Comparison of ENCODE assay signal across 8 mouse cellular contexts in the genomic region with DNA sequence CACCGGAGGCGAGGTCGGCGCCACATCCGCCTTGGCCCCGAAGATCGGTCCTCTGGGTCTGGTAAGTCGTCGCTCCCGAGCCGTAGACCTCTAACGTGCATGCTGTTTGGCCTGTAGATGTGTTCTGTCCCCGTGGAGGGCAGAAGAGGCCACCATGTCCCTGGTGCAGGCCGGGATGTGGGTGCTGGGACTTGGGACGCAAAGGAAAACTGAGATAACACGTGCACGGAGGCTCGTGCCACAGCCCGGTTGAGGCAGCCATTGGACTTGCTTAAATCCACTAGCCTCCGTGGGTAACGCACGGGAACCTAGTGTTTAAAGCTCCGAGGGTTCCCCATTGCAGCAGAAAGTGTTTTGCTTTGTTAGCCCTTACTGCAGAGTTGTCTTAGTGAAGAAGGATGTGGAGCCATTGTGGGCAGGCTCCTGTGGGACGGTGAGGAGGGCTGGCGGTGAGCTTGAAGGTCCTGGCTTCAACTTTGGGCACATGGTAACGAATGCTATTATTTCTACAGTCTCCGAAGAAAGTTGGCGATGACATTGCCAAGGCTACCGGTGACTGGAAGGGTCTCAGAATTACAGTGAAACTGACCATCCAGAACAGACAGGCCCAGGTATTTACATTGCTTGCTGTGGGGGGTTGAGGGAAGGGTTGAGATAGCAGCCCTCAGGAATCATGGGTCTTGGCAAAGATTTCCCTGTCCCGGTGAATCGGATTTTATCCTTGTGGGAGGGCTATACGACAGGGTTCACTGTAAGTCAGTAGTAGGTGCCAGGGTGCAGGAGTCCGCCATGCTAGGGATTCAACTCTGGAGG. TPM values are rescaled to one million over a fixed set of nuclear protein-coding genes. Genes with fewer than 3 reads are reported as not detected.
A peak's percentile ranks its signal among the peaks of the same experiment; 100 is the strongest.
DNase-seq lines count a peak whose midpoint lies in the region; ATAC-seq lines count a peak whose summit lies in the region.

No protein-coding gene starts in this region.

- peaks cover 52% of the 10 kb centered on the region for H3K4me1 ChIP-seq in hindbrain, embryonic 13.5 days (replicated peaks)
- H3K4me1 ChIP-seq in midbrain, embryonic 11.5 days (ENCODE audit: control insufficient read depth, insufficient read depth, low read length): peaks cover 21% of the 10 kb centered on the region

- peak overlapping the region; percentile 79 for H3K4me3 ChIP-seq in hindbrain, embryonic 13.5 days
- H3K4me3 ChIP-seq in midbrain, embryonic 11.5 days (ENCODE audit: low read depth, low read length): peak overlapping the region; percentile 90

- H3K9me3 ChIP-seq in hindbrain, embryonic 13.5 days: no peaks in the 10 kb centered on the region
- H3K9me3 ChIP-seq in midbrain, embryonic 11.5 days (ENCODE audit: control insufficient read depth, low read length): no peaks in the 10 kb centered on the region

- H3K27ac ChIP-seq in hindbrain, embryonic 13.5 days: peak overlapping the region; percentile 82
- H3K27ac ChIP-seq in midbrain, embryonic 11.5 days (ENCODE audit: low read depth, low read length): peak overlapping the region; percentile 81

- peaks cover 41% of the 10 kb centered on the region for H3K36me3 ChIP-seq in hindbrain, embryonic 13.5 days
- H3K36me3 ChIP-seq in midbrain, embryonic 11.5 days (ENCODE audit: control insufficient read depth, insufficient read depth, low read length): peaks cover 9% of the 10 kb centered on the region; the same call in 1 of the 2 replicates

- peak; percentile 49 for DNase-seq in embryo, embryonic 10 days (ENCODE audit: low spot score)
- DNase-seq in embryo, embryonic 11 days: no peak
- DNase-seq in thymus, postnatal 0 days (ENCODE audit: low spot score): peak; percentile 43
- no peak for DNase-seq in thymus, postnatal 14 days
- DNase-seq in midbrain, embryonic 11.5 days (ENCODE audit: low spot score, missing footprints): peak; percentile 92

- WGBS in hindbrain, embryonic 13.5 days: under 1% methylated on average over 33 of the region's 33 CpGs
- WGBS in midbrain, embryonic 11.5 days: under 1% methylated on average over 33 of the region's 33 CpGs

- no peaks in the 10 kb centered on the region for H3K27me3 ChIP-seq in hindbrain, embryonic 13.5 days
- no peaks in the 10 kb centered on the region for H3K27me3 ChIP-seq in midbrain, embryonic 11.5 days (ENCODE audit: control insufficient read depth, insufficient read depth, low read length)

- H3K9ac ChIP-seq in hindbrain, embryonic 13.5 days: peak overlapping the region; percentile 91
- H3K9ac ChIP-seq in midbrain, embryonic 11.5 days (ENCODE audit: low read length): peak overlapping the region; percentile 98

- ATAC-seq in hindbrain, embryonic 13.5 days (ENCODE audit: low FRiP score): 0 out of 2 replicates have a peak, but pooled peaks have one; percentile 0
- no peak for ATAC-seq in midbrain, embryonic 11.5 days (ENCODE audit: low FRiP score)
- ATAC-seq in monocyte, adult 5-6 weeks (replicated peaks; ENCODE audit: insufficient number of reproducible peaks, low FRiP score, low TSS enrichment, poor library complexity, severe bottlenecking): no peak
- no peak for ATAC-seq in activated CD4-positive, CD25-positive, alpha-beta regulatory T cell, adult 4 months

- H3K4me2 ChIP-seq in hindbrain, embryonic 13.5 days: peak overlapping the region; percentile 97
- H3K4me2 ChIP-seq in midbrain, embryonic 11.5 days: peak overlapping the region; percentile 94

RNA-seq across cellular contexts. Expression of gene Lrsam1, which starts 0.9 kb away (rescaled TPM):
- polyA plus RNA-seq in thymus, postnatal 0 days (2015; fragmentation: Nextera tagmentation; extraction: Ambion mirVana): 3.3 and 4.0 TPM in 2 replicates
- 19.6 and 26.0 TPM in 2 replicates for polyA plus RNA-seq in hindbrain, embryonic 13.5 days (2015; fragmentation: Nextera tagmentation; extraction: Ambion mirVana)
- polyA plus RNA-seq in midbrain, embryonic 11.5 days (2014; fragmentation: Nextera tagmentation; extraction: Ambion mirVana): 9.2 and 9.3 TPM in 2 replicates
- 5.4 to 13.6 TPM (median 6.6 TPM) in 3 replicates for total RNA-seq in monocyte, adult 5-6 weeks (2017)
- polyA plus RNA-seq in activated CD4-positive, CD25-positive, alpha-beta regulatory T cell, adult 4 months (2017; shearing (Covaris generic)): 1 to 10 TPM; 4.1 to 4.7 TPM

RNA-seq across cellular contexts. Expression of gene Rpl12, which starts 0.9 kb away (rescaled TPM):
- 269 and 272 TPM in 2 replicates for polyA plus RNA-seq in thymus, postnatal 0 days (2015; fragmentation: Nextera tagmentation; extraction: Ambion mirVana)
- 92.0 and 108 TPM in 2 replicates for polyA plus RNA-seq in hindbrain, embryonic 13.5 days (2015; fragmentation: Nextera tagmentation; extraction: Ambion mirVana)
- polyA plus RNA-seq in midbrain, embryonic 11.5 days (2014; fragmentation: Nextera tagmentation; extraction: Ambion mirVana): 129 and 155 TPM in 2 replicates
- 941 to 1,144 TPM (median 1,080 TPM) in 3 replicates for total RNA-seq in monocyte, adult 5-6 weeks (2017)
- 100 to 1,000 TPM in 1 of 2 experiments, 10 to 100 TPM in 1; 52.9 to 648 TPM for polyA plus RNA-seq in activated CD4-positive, CD25-positive, alpha-beta regulatory T cell, adult 4 months (2017; shearing (Covaris generic))

RNA-seq across cellular contexts. Expression of gene Slc2a8, which starts 19.6 kb away (rescaled TPM):
- polyA plus RNA-seq in thymus, postnatal 0 days (2015; fragmentation: Nextera tagmentation; extraction: Ambion mirVana): 13.1 and 13.6 TPM in 2 replicates
- polyA plus RNA-seq in hindbrain, embryonic 13.5 days (2015; fragmentation: Nextera tagmentation; extraction: Ambion mirVana): 19.8 and 25.7 TPM in 2 replicates
- polyA plus RNA-seq in midbrain, embryonic 11.5 days (2014; fragmentation: Nextera tagmentation; extraction: Ambion mirVana): 8.4 and 9.5 TPM in 2 replicates
- total RNA-seq in monocyte, adult 5-6 weeks (2017): 1.1 to 4.2 TPM (median 1.4 TPM) in 3 replicates
- 1 to 10 TPM; 2.3 to 2.9 TPM for polyA plus RNA-seq in activated CD4-positive, CD25-positive, alpha-beta regulatory T cell, adult 4 months (2017; shearing (Covaris generic))

Comparison
In these comparisons a context has a peak if more than half of its experiments do, and no peak if none do; other contexts are left out.
1. DNase-seq: peak in embryo, embryonic 10 days (single experiment), thymus, postnatal 0 days (single experiment) and midbrain, embryonic 11.5 days (single experiment); none in embryo, embryonic 11 days (single experiment) and thymus, postnatal 14 days (single experiment).